ENCODE assay signal across 28 mouse cellular contexts in genomic region chr14:103034076-103034475, GRCm38 (mm10). TPM values are rescaled to one million over a fixed set of nuclear protein-coding genes. Genes with fewer than 3 reads are reported as not detected.
DNase-seq lines count a peak whose midpoint lies in the region; ATAC-seq and TF ChIP-seq lines count a peak whose summit lies in the region.
"Had no signal": no experiment of that assay in that cellular context is flagged by ENCODE, and none has a peak within 500 bp of the region (broad histone marks: within the 10 kb centered on the region; RNA-seq: fewer than 3 reads in every experiment).

No protein-coding gene starts in this region.

- in situ Hi-C loops in CH12.LX (cut with MboI; ENCODE audit: low pct_ligation_motif_present, low pct_unique_long_range_greater_than_20kb, low sequenced_read_pairs), result no loop called here

- TF ChIP-seq CTCF in CH12.LX (conservative IDR thresholded peaks at IDR 0.05 in 1 of 2, IDR thresholded peaks at IDR 0.05 in 1 of 2; ENCODE audit: low read depth in 2 of 2, low read length in 2 of 2), result no peak

- WGBS in hindbrain, embryonic 13.5 days, result 88% methylated on average over 9 of the region's 9 CpGs

- dilution Hi-C loops in CH12.LX (cut with MboI; ENCODE audit: extremely low pct_ligation_motif_present, extremely low pct_unique_long_range_greater_than_20kb, low sequenced_read_pairs), result no loop called here

- peak overlapping the region in 2 of 3 experiments; percentile 58 for H3K4me3 ChIP-seq in CH12.LX (replicated peaks in 1 of 3; ENCODE audit: low read depth in 2 of 3, low read length in 2 of 3, poor library complexity in 1 of 3)
- H3K4me3 ChIP-seq in hindbrain, embryonic 13.5 days, result no peak overlapping the region
- H3K4me3 ChIP-seq: embryonic facial prominence, embryonic 10.5 days; heart, embryonic 12.5 days; left cerebral cortex, adult 2 months; limb, embryonic 10.5 days had no signal

- peak overlapping the region; percentile 80 for H3K4me2 ChIP-seq in CH12.LX (ENCODE audit: insufficient read depth, low read depth, poor library complexity, severe bottlenecking)
- no peak overlapping the region for H3K4me2 ChIP-seq in hindbrain, embryonic 13.5 days
- H3K4me2 ChIP-seq: heart, embryonic 12.5 days; liver, embryonic 11.5 days had no signal

- peaks cover 0 to 26% of the 10 kb centered on the region in 2 experiments for H3K36me3 ChIP-seq in CH12.LX (replicated peaks in 1 of 2; ENCODE audit: control insufficient read depth in 1 of 2, insufficient read depth in 1 of 2, low read length in 1 of 2)
- H3K36me3 ChIP-seq in hindbrain, embryonic 13.5 days, result no peaks in the 10 kb centered on the region
- H3K36me3 ChIP-seq: embryonic facial prominence, embryonic 10.5 days; G1E; heart, embryonic 12.5 days; limb, embryonic 10.5 days had no signal

- DNase-seq in layer of hippocampus, adult 9-11 months, result peak; percentile 63
- DNase-seq in layer of hippocampus, adult 18-20 months (ENCODE audit: low spot score in 2 of 2), result no peak
- peak; percentile 93 for DNase-seq in CH12.LX (ENCODE audit: extremely low read depth)
- DNase-seq in brain, adult 2 months (ENCODE audit: low read depth, low spot score), result peak; percentile 12
- no peak for DNase-seq in urinary bladder, postnatal 25 days (ENCODE audit: low spot score)
- no peak for DNase-seq in gastrocnemius, postnatal 14 days
- DNase-seq: cerebellum, adult 18-20 months; cerebellum, postnatal 25 days; kidney, adult 11 months; lung, adult 2 months; right cerebral cortex, postnatal 4 days had no signal

- peak overlapping the region; percentile 97 for H3K27ac ChIP-seq in CH12.LX (ENCODE audit: insufficient read depth, low read depth)
- H3K27ac ChIP-seq in hindbrain, embryonic 13.5 days, result no peak overlapping the region
- H3K27ac ChIP-seq: hindbrain, postnatal 0 days; left cerebral cortex, adult 2 months; limb, embryonic 10.5 days had no signal

- no peak for TF ChIP-seq RAD21 in CH12.LX (IDR thresholded peaks at IDR 0.05; ENCODE audit: low read depth, low read length)

- peak; percentile 97 for TF ChIP-seq EP300 in CH12.LX (IDR thresholded peaks at IDR 0.05; ENCODE audit: low read length)

- peaks cover 10% of the 10 kb centered on the region for H3K79me2 ChIP-seq in CH12.LX (replicated peaks; ENCODE audit: control insufficient read depth, extremely low read depth, insufficient read depth, poor library complexity, severe bottlenecking)

- peak overlapping the region; percentile 78 for H3K9ac ChIP-seq in CH12.LX (ENCODE audit: insufficient read depth, low read depth)
- H3K9ac ChIP-seq in hindbrain, embryonic 13.5 days, result no peak overlapping the region
- H3K9ac ChIP-seq: heart, embryonic 12.5 days had no signal

- H3K4me1 ChIP-seq in CH12.LX (ENCODE audit: control insufficient read depth in 1 of 2, insufficient read depth in 2 of 2), result peaks cover 32 to 78% of the 10 kb centered on the region in 2 experiments
- H3K4me1 ChIP-seq in hindbrain, embryonic 13.5 days (replicated peaks), result no peaks in the 10 kb centered on the region
- H3K4me1 ChIP-seq: embryonic facial prominence, embryonic 10.5 days; heart, embryonic 12.5 days; limb, embryonic 10.5 days had no signal

- TF ChIP-seq POLR2A in CH12.LX (IDR thresholded peaks at IDR 0.05; ENCODE audit: low read depth, low read length), result peak; percentile 56; the same call in 1 of the 2 replicates

- intact Hi-C loops in gastrocnemius, postnatal 14 days (cut with DNase I; ENCODE audit: low total_unique reads), result no loop called here

- ATAC-seq in monocyte, adult 5-6 weeks (replicated peaks; ENCODE audit: insufficient number of reproducible peaks, low FRiP score, low TSS enrichment, poor library complexity, severe bottlenecking), result peak; percentile 51
- no peak for ATAC-seq in hindbrain, embryonic 13.5 days (ENCODE audit: low FRiP score)
- ATAC-seq: hindbrain, postnatal 0 days; midbrain, embryonic 16.5 days had no signal

- no peaks in the 10 kb centered on the region for H3K27me3 ChIP-seq in CH12.LX (replicated peaks)
- H3K27me3 ChIP-seq in hindbrain, embryonic 13.5 days, result no peaks in the 10 kb centered on the region
- H3K27me3 ChIP-seq: heart, embryonic 12.5 days; megakaryocyte, embryonic 14.5 days had no signal

- H3K9me3 ChIP-seq in CH12.LX (replicated peaks; ENCODE audit: low read length), result no peaks in the 10 kb centered on the region
- H3K9me3 ChIP-seq in hindbrain, embryonic 13.5 days, result no peaks in the 10 kb centered on the region
- H3K9me3 ChIP-seq: embryonic facial prominence, embryonic 10.5 days; G1E; heart, embryonic 12.5 days; limb, embryonic 10.5 days; megakaryocyte, embryonic 14.5 days had no signal

TF ChIP-seq in CH12.LX, 34 proteins besides CTCF, POLR2A, EP300 and RAD21 (continues in another document):
- TF ChIP-seq MYC (IDR thresholded peaks at IDR 0.05; ENCODE audit: low read depth, low read length) (peak; percentile 98), ZKSCAN1 (IDR thresholded peaks at IDR 0.05; ENCODE audit: borderline replicate concordance, low read depth, low read length) (no peak), SIN3A (IDR thresholded peaks at IDR 0.05; ENCODE audit: low read length) (peak; percentile 80), ZMIZ1 (IDR thresholded peaks at IDR 0.05; ENCODE audit: low read depth, low read length) (0 out of 2 replicates have a peak, but pooled peaks have one; percentile 37), HCFC1 (IDR thresholded peaks at IDR 0.05; ENCODE audit: low read depth, low read length) (peak; percentile 54; the same call in 1 of the 2 replicates), JUND (conservative IDR thresholded peaks at IDR 0.05; ENCODE audit: low read depth, low read length) (peak; percentile 50; the same call in 1 of the 2 replicates), UBTF (IDR thresholded peaks at IDR 0.05; ENCODE audit: low read depth, low read length) (no peak), TBP (conservative IDR thresholded peaks at IDR 0.05; ENCODE audit: low read depth, low read length) (0 out of 2 replicates have a peak, but pooled peaks have one; percentile 47), ZC3H11A (IDR thresholded peaks at IDR 0.05; ENCODE audit: low read depth, low read length) (no peak), RCOR1 (conservative IDR thresholded peaks at IDR 0.05; ENCODE audit: low read depth, low read length) (peak; percentile 91), NRF1 (IDR thresholded peaks at IDR 0.05; ENCODE audit: low read depth, low read length) (peak; percentile 34; the same call in 1 of the 2 replicates), JUN (IDR thresholded peaks at IDR 0.05; ENCODE audit: insufficient read depth, low read depth, low read length) (peak; percentile 27; the same call in 1 of the 2 replicates), ELF1 (IDR thresholded peaks at IDR 0.05; ENCODE audit: low read depth, low read length) (peak; percentile 29; the same call in 1 of the 2 replicates), PAX5 (IDR thresholded peaks at IDR 0.05; ENCODE audit: low read length) (no peak), NELFE (IDR thresholded peaks at IDR 0.05; ENCODE audit: low read depth, low read length) (peak; percentile 69), ETS1 (conservative IDR thresholded peaks at IDR 0.05; ENCODE audit: low read depth, low read length) (peak; percentile 91), MAZ (IDR thresholded peaks at IDR 0.05; ENCODE audit: low read depth, low read length) (peak; percentile 80), MAFK (IDR thresholded peaks at IDR 0.05; ENCODE audit: insufficient replicate concordance, low read length) (peak; percentile 56; the same call in 1 of the 2 replicates), IRF4 (IDR thresholded peaks at IDR 0.05; ENCODE audit: low read depth, low read length) (peak; percentile 99), BHLHE40 (IDR thresholded peaks at IDR 0.05; ENCODE audit: low read depth, low read length) (peak; percentile 80), USF2 (conservative IDR thresholded peaks at IDR 0.05; ENCODE audit: low read depth, low read length) (no peak; the same call in 1 of the 2 replicates), GABPA (IDR thresholded peaks at IDR 0.05; ENCODE audit: insufficient replicate concordance, low read depth, low read length) (no peak), ZNF384 (IDR thresholded peaks at IDR 0.05; ENCODE audit: low read depth, low read length) (peak; percentile 52), KAT2A (IDR thresholded peaks at IDR 0.05; ENCODE audit: insufficient replicate concordance, low read length) (0 out of 2 replicates have a peak, but pooled peaks have one; percentile 38), CHD2 (IDR thresholded peaks at IDR 0.05; ENCODE audit: low read length) (peak; percentile 73), E2F4 (IDR thresholded peaks at IDR 0.05; ENCODE audit: insufficient replicate concordance, low read depth, low read length) (peak; percentile 59; the same call in 1 of the 2 replicates), SMC3 (IDR thresholded peaks at IDR 0.05; ENCODE audit: low read depth, low read length) (peak; percentile 26; the same call in 1 of the 2 replicates), MEF2A (IDR thresholded peaks at IDR 0.05; ENCODE audit: borderline replicate concordance, low read depth, low read length) (peak; percentile 88)

RNA-seq across cellular contexts. Expression of gene Acod1, which starts 12.7 kb away (rescaled TPM):
- total RNA-seq in layer of hippocampus, adult 18-20 months (2021), result not detected
- total RNA-seq in CH12.LX (2012; rRNA removed) (0.88 and 1.6 TPM in 2 replicates), CH12.LX (2014; rRNA removed) (0.16 and 0.24 TPM in 2 replicates)
- 0.09 TPM in 1 of 2 replicates, not detected in the other for polyA plus RNA-seq in CH12.LX (2012; ENCODE audit: insufficient read length, low read depth)
- total RNA-seq in monocyte, adult 5-6 weeks (2017), result 3.1 to 10.1 TPM (median 3.6 TPM) in 3 replicates
- not detected for total RNA-seq in gastrocnemius, postnatal 14 days (2021)
- not detected in 2 replicates for polyA plus RNA-seq in hindbrain, embryonic 13.5 days (2015; fragmentation: Nextera tagmentation; extraction: Ambion mirVana)
- total RNA-seq: adrenal gland, postnatal 25 days; gastrocnemius, adult 8-10 months; hindbrain, postnatal 0 days; layer of hippocampus, adult 8-10 months; left cerebral cortex, adult 2 months had no signal
- polyA plus RNA-seq: embryonic facial prominence, embryonic 10.5 days; forebrain, embryonic 11.5 days; G1E; heart, embryonic 12.5 days; hindbrain, postnatal 0 days; kidney, postnatal 0 days; limb, embryonic 10.5 days; midbrain, embryonic 16.5 days; stomach, embryonic 14.5 days had no signal

RNA-seq across cellular contexts. Expression of gene Cln5, which starts 35.9 kb away (rescaled TPM):
- 10 to 100 TPM; 11.0 to 12.1 TPM for total RNA-seq in layer of hippocampus, adult 18-20 months (2021)
- total RNA-seq in CH12.LX (2012; rRNA removed) (27.0 and 29.2 TPM in 2 replicates), CH12.LX (2014; rRNA removed) (51.5 and 62.0 TPM in 2 replicates)
- polyA plus RNA-seq in CH12.LX (2012; ENCODE audit: insufficient read length, low read depth), result 33.5 and 34.7 TPM in 2 replicates
- 56.4 to 63.7 TPM (median 61.5 TPM) in 3 replicates for total RNA-seq in monocyte, adult 5-6 weeks (2017)
- total RNA-seq in gastrocnemius, postnatal 14 days (2021), result 1 to 10 TPM; 7.2 to 8.2 TPM
- polyA plus RNA-seq in hindbrain, embryonic 13.5 days (2015; fragmentation: Nextera tagmentation; extraction: Ambion mirVana), result 15.0 and 15.2 TPM in 2 replicates

RNA-seq across cellular contexts. Expression of gene Kctd12, which starts 51.6 kb away (rescaled TPM):
- 100 to 1,000 TPM; 121 to 126 TPM for total RNA-seq in layer of hippocampus, adult 18-20 months (2021)
- total RNA-seq in CH12.LX (2012; rRNA removed) (29.8 and 35.4 TPM in 2 replicates), CH12.LX (2014; rRNA removed) (21.8 and 23.5 TPM in 2 replicates)
- 17.5 and 21.4 TPM in 2 replicates for polyA plus RNA-seq in CH12.LX (2012; ENCODE audit: insufficient read length, low read depth)
- 144 to 172 TPM (median 153 TPM) in 3 replicates for total RNA-seq in monocyte, adult 5-6 weeks (2017)
- 10 to 100 TPM; 16.7 to 20.2 TPM for total RNA-seq in gastrocnemius, postnatal 14 days (2021)
- polyA plus RNA-seq in hindbrain, embryonic 13.5 days (2015; fragmentation: Nextera tagmentation; extraction: Ambion mirVana), result 9.1 and 16.1 TPM in 2 replicates

Comparison
In these comparisons a context has a peak if more than half of its experiments do, and no peak if none do; other contexts are left out.
1. DNase-seq: peak in layer of hippocampus, adult 9-11 months (single experiment), CH12.LX (single experiment) and brain, adult 2 months (single experiment); none in layer of hippocampus, adult 18-20 months (0 of 2), urinary bladder, postnatal 25 days (single experiment) and gastrocnemius, postnatal 14 days (single experiment).